Mouse (Mus musculus) thymus, adult 18-20 months (tissue): ENCODE data around the gene Eif3d.
A peak's percentile ranks its signal among the peaks of the same experiment; 100 is the strongest.

Experiments
- DNase-seq, 2 experiments: peaks; one replicate each; pipeline ENCODE4 v3.0.0; 2022; ENCODE audit warnings: mixed read lengths in 2 of 2

The Eif3d gene

DNA sequence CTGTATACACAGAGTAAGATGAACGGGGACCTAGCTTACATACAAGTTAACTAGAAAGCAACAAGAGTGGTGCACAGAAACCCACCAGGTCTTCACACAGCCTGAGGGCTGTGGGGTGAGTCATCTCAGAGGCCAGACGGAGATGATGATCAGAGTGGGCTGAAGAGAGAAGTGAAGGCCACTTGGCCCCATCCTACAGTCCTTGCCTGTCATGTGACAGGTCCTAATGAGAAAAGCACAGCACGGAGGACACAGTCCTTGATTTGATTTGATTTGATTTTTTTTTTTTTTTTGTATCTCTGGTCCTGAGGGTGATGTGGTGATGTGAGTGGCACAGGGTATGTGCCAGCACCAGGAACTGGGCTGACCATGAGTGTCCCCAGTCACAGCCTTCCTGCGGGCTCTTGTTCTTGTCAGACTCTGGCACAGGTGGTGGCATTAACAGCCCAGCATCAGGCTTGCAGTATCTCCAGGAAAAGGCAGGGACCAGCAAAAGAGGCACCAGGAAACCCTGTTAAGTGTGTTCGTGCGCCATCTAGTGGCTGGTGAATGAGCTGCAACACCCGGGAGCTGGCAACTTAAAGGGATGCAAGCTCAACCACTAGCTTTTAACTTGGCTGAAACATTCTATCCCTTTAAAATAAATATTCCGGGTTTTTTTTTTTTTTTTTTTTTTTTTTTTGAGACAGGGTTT lies 53.6 kb downstream of the Eif3d start:
- peak; percentile 69 to 74 for DNase-seq

DNA sequence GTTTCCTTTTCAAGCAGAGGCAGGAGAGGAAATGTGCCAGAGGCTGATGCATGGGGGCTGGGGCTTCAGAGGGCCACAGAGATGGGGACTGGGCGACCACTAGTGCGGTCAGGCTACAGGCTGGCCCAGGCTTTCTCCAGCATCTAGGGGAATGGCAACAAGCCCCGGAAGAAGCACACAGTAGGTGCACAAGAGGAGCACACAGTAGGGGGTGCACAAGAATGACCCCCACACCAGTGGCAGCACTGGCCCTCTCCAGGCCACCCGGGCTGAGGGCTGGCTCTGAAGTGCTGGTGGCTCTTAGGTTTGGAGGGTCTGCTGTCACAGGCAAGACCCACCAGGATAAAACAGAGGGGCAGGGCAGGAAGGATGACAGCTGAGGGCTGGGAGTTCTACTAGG lies 55.3 kb downstream of the Eif3d start:
- DNase-seq, result no peak

DNA sequence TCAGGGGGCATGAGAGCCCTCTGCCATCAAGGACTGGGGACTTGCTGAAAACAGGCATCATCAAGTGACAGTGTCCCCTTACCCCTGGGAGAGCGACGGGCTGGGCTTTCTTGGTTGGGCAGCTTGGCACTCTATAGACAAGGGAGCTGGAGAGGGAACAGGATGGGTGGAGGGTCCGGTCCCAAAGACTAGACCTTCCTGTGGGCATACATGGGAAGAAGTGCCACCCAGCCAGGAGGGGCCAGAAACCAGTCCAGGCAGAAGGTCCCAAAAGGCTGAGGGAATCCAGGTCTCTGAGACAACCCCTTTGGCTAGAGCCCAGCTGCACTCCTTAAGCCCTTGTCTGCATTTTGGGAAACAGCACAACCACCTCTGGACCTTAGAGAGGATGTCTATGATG lies 56.1 kb downstream of the Eif3d start:
- no peak for DNase-seq

GRCm38 (mm10) chr15:77913054-77913453 lies 57.6 kb downstream of the Eif3d start:
- no peak for DNase-seq

DNA sequence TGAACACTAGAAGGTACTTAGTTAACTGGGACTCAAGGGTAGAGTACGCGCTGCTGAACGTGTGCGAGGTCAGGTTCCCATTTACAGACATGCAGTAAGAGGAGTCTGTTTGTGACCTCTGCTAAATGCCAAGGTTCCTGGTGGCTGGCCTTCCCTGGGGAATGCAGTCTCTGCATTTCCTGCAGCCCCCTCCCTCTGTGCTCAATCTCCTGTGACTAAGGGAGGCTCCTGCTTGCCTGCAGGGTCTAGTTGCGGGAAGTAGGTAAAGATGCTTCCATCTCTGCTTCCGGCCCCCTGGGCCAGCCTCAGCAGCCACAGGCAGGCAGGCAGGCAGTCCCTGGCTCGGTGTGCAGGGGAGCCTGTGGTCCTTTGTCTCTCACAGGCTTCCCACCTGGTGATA lies 58.0 kb downstream of the Eif3d start:
- no peak for DNase-seq

GRCm38 (mm10) chr15:77912048-77912447 lies 58.6 kb downstream of the Eif3d start:
- DNase-seq, result no peak

DNA sequence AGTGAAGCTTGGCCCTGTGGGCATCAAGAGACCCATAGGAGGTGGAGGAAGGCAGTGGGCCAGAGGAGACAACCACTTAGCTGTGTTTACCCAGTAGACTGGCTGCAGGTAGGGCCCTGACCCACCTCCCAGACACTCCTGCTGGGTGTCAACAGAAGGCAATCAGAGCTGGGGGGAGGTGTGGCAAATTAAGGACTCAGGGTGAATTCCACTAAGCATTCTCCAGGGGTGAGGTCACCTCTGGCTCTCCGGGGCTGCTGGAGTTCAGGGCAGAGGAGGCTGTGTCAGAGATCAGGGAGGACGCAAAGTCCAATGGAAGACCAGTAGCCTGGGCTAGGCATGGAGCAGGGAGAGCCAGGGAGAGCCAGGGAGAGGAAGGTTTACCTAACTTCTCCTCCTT lies 59.5 kb downstream of the Eif3d start:
- DNase-seq, result no peak
